Mouse (Mus musculus): ENCODE results near the gene Gm45785. TPM values are rescaled to one million over a fixed set of nuclear protein-coding genes. Genes with fewer than 3 reads are reported as not detected.

Gm45785 gene
- polyA plus RNA-seq, 1 experiment from 2014 or later = not detected

GRCm38 (mm10) chr7:140881696-140882468 lies 25.8 kb upstream of the Gm45785 start, which contains the start of the genes Psmd13 and Sirt3:
Gene Psmd13 (plus strand): TSS chr7:140881968.
Gene Sirt3 (minus strand): TSS chr7:140882309.
- no peaks in the 10 kb centered on the region for H3K27me3 ChIP-seq
- peak within 1 kb of the TSS; percentile 93 for H3K4me3 ChIP-seq (replicated peaks)
- peaks cover 12% of the 10 kb centered on the region for H3K4me1 ChIP-seq
- H3K9me3 ChIP-seq (replicated peaks) = no peaks in the 10 kb centered on the region
- ATAC-seq (ENCODE audit: insufficient number of reproducible peaks, low FRiP score, low TSS enrichment, low read depth) = peak; percentile 95
- H3K4me2 ChIP-seq (replicated peaks) = peak within 1 kb of the TSS; percentile 56
- WGBS = under 1% methylated on average over 59 of the region's 59 CpGs
- peaks cover 13% of the 10 kb centered on the region for H3K36me3 ChIP-seq
- H3K9ac ChIP-seq = peak within 1 kb of the TSS; percentile 89
- peak within 1 kb of the TSS; percentile 70 for H3K27ac ChIP-seq (replicated peaks)

GRCm38 (mm10) chr7:140880865-140881515 lies 24.9 kb upstream of the Gm45785 start:
- H3K4me1 ChIP-seq = peaks cover 12% of the 10 kb centered on the region
- H3K36me3 ChIP-seq = peaks cover 7% of the 10 kb centered on the region
- peak overlapping the region; percentile 56 for H3K4me2 ChIP-seq (replicated peaks)
- peak overlapping the region; percentile 89 for H3K9ac ChIP-seq
- no peak overlapping the region for H3K27ac ChIP-seq (replicated peaks)
- H3K4me3 ChIP-seq (replicated peaks) = peak overlapping the region; percentile 93
- H3K27me3 ChIP-seq = no peaks in the 10 kb centered on the region
- 17% methylated on average over 8 of the region's 8 CpGs for WGBS
- no peak for ATAC-seq (ENCODE audit: insufficient number of reproducible peaks, low FRiP score, low TSS enrichment, low read depth)
- no peaks in the 10 kb centered on the region for H3K9me3 ChIP-seq (replicated peaks)

GRCm38 (mm10) chr7:140880419-140880818 lies 24.3 kb upstream of the Gm45785 start:
- Histone ChIP-seq H3K27ac (replicated peaks) (no peak overlapping the region), H3K4me2 (replicated peaks) (0 out of 2 replicates have a peak overlapping the region, but pooled peaks have one; percentile 56), H3K36me3 (peaks cover 7% of the 10 kb centered on the region; the same call in 1 of the 2 replicates), H3K4me3 (replicated peaks) (no peak overlapping the region), H3K9me3 (replicated peaks) (no peaks in the 10 kb centered on the region), H3K4me1 (peaks cover 12% of the 10 kb centered on the region), H3K9ac (no peak overlapping the region), H3K27me3 (no peaks in the 10 kb centered on the region)
- WGBS = 77% methylated on average over 3 of the region's 3 CpGs
- ATAC-seq (ENCODE audit: insufficient number of reproducible peaks, low FRiP score, low TSS enrichment, low read depth) = no peak

- H3K27me3 ChIP-seq = no peaks in the 10 kb centered on the region
- no peak for ATAC-seq (ENCODE audit: insufficient number of reproducible peaks, low FRiP score, low TSS enrichment, low read depth)
- WGBS = 89% methylated on average over 7 of the region's 7 CpGs
Measured at GRCm38 (mm10) chr7:140879355-140879754, 23.2 kb upstream of the Gm45785 start.

GRCm38 (mm10) chr7:140877364-140877763 lies 21.2 kb upstream of the Gm45785 start:
- no peak for ATAC-seq (ENCODE audit: insufficient number of reproducible peaks, low FRiP score, low TSS enrichment, low read depth)
- Histone ChIP-seq H3K4me2 (replicated peaks) (no peak overlapping the region), H3K27me3 (no peaks in the 10 kb centered on the region), H3K4me1 (0 out of 2 replicates have a peak, but pooled peaks cover 3% of the 10 kb centered on the region), H3K27ac (replicated peaks) (no peak overlapping the region), H3K36me3 (peaks cover 16% of the 10 kb centered on the region; the same call in 1 of the 2 replicates), H3K9ac (no peak overlapping the region), H3K9me3 (replicated peaks) (no peaks in the 10 kb centered on the region), H3K4me3 (replicated peaks) (no peak overlapping the region)
- 63% methylated on average over 6 of the region's 6 CpGs for WGBS

More at GRCm38 (mm10) chr7:140879355-140879754, 23.2 kb upstream of the Gm45785 start:
- Histone ChIP-seq H3K4me2 (replicated peaks) (no peak overlapping the region), H3K27ac (replicated peaks) (no peak overlapping the region), H3K36me3 (peaks cover 14% of the 10 kb centered on the region; the same call in 1 of the 2 replicates), H3K4me1 (peaks cover 12% of the 10 kb centered on the region), H3K9ac (no peak overlapping the region), H3K4me3 (replicated peaks) (no peak overlapping the region), H3K9me3 (replicated peaks) (no peaks in the 10 kb centered on the region)

GRCm38 (mm10) chr7:140874224-140874623 lies 18.1 kb upstream of the Gm45785 start:
- no peak for ATAC-seq (ENCODE audit: insufficient number of reproducible peaks, low FRiP score, low TSS enrichment, low read depth)
- H3K9me3 ChIP-seq (replicated peaks) = no peaks in the 10 kb centered on the region
- H3K4me2 ChIP-seq (replicated peaks) = no peak overlapping the region
- H3K36me3 ChIP-seq = peaks cover 23% of the 10 kb centered on the region
- no peaks in the 10 kb centered on the region for H3K27me3 ChIP-seq
- no peaks in the 10 kb centered on the region for H3K4me1 ChIP-seq
- no peak overlapping the region for H3K4me3 ChIP-seq (replicated peaks)
- no peak overlapping the region for H3K9ac ChIP-seq
- no peak overlapping the region for H3K27ac ChIP-seq (replicated peaks)
- WGBS = 82% methylated on average over 4 of the region's 4 CpGs

- H3K4me1 ChIP-seq = peaks cover 4% of the 10 kb centered on the region; the same call in 1 of the 2 replicates
- H3K36me3 ChIP-seq = peaks cover 68% of the 10 kb centered on the region
- H3K4me3 ChIP-seq (replicated peaks) = no peak overlapping the region
- no peak overlapping the region for H3K9ac ChIP-seq
- no peaks in the 10 kb centered on the region for H3K9me3 ChIP-seq (replicated peaks)
- no peak for ATAC-seq (ENCODE audit: insufficient number of reproducible peaks, low FRiP score, low TSS enrichment, low read depth)
- no peak overlapping the region for H3K4me2 ChIP-seq (replicated peaks)
- H3K27me3 ChIP-seq = no peaks in the 10 kb centered on the region
- WGBS = 89% methylated on average over 12 of the region's 12 CpGs
- no peak overlapping the region for H3K27ac ChIP-seq (replicated peaks)
Measured at GRCm38 (mm10) chr7:140864761-140865160, 8.6 kb upstream of the Gm45785 start.

GRCm38 (mm10) chr7:140860728-140861127 lies 4.6 kb upstream of the Gm45785 start:
- no peaks in the 10 kb centered on the region for H3K27me3 ChIP-seq
- H3K4me2 ChIP-seq (replicated peaks) = no peak overlapping the region
- ATAC-seq (ENCODE audit: insufficient number of reproducible peaks, low FRiP score, low TSS enrichment, low read depth) = no peak
- no peak overlapping the region for H3K4me3 ChIP-seq (replicated peaks)
- H3K4me1 ChIP-seq = peaks cover 24% of the 10 kb centered on the region
- H3K9me3 ChIP-seq (replicated peaks) = no peaks in the 10 kb centered on the region
- H3K9ac ChIP-seq = no peak overlapping the region
- H3K27ac ChIP-seq (replicated peaks) = no peak overlapping the region
- H3K36me3 ChIP-seq = peaks cover 64% of the 10 kb centered on the region
- 84% methylated on average over 5 of the region's 5 CpGs for WGBS

GRCm38 (mm10) chr7:140859997-140860396 lies 3.9 kb upstream of the Gm45785 start:
- Histone ChIP-seq H3K27me3 (no peaks in the 10 kb centered on the region), H3K4me1 (peaks cover 30% of the 10 kb centered on the region), H3K36me3 (peaks cover 62% of the 10 kb centered on the region), H3K4me3 (replicated peaks) (no peak overlapping the region), H3K9me3 (replicated peaks) (no peaks in the 10 kb centered on the region), H3K9ac (no peak overlapping the region), H3K4me2 (replicated peaks) (no peak overlapping the region), H3K27ac (replicated peaks) (no peak overlapping the region)
- ATAC-seq (ENCODE audit: insufficient number of reproducible peaks, low FRiP score, low TSS enrichment, low read depth) = no peak
- WGBS = 48% methylated on average over 6 of the region's 6 CpGs

- Histone ChIP-seq H3K36me3 (peaks cover 59% of the 10 kb centered on the region), H3K4me2 (replicated peaks) (peak overlapping the region; percentile 99), H3K27me3 (no peaks in the 10 kb centered on the region), H3K9me3 (replicated peaks) (no peaks in the 10 kb centered on the region), H3K9ac (peak overlapping the region; percentile 85; the same call in 1 of the 2 replicates), H3K4me3 (replicated peaks) (peak overlapping the region; percentile 90), H3K27ac (replicated peaks) (no peak overlapping the region), H3K4me1 (peaks cover 34% of the 10 kb centered on the region)
- ATAC-seq (ENCODE audit: insufficient number of reproducible peaks, low FRiP score, low TSS enrichment, low read depth) = no peak
- 95% methylated on average over 8 of the region's 8 CpGs for WGBS
Measured at GRCm38 (mm10) chr7:140858746-140859145, 2.6 kb upstream of the Gm45785 start.

Measured in embryonic facial prominence, embryonic 15.5 days (tissue).